Comparison of ENCODE assay signal across 19 mouse cellular contexts in the genomic region with DNA sequence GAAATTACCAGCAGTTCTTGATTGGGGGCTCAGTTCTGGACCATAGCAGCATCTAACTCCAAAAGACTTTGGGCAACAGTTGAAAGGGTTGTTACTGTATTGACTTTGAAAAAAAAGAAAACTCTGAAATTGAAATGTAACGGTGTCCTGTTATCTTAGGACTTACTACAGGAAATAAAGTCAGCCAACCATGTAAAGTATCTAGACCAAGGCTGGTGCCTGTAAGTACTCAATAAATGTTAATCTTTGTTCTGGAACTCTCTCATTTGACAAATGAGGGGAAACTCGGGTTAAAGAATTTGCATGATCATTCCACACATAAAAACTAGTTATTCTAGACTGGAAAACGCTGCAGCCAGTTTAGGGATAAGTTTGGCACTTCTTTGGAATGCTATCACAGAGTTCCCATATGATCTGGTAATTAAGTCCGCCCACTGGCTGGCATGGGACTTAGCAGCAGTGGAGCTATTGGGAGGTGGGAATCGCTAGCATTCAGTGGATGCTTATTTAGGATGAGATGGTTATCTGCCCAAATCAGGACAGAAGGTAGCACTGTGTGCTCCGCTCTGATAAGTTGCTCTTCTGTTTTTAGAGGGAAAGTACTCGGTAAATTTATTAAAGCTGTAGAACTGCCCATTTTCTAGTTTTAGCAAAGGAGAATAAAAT. TPM values are rescaled to one million over a fixed set of nuclear protein-coding genes. Genes with fewer than 3 reads are reported as not detected.
A peak's percentile ranks its signal among the peaks of the same experiment; 100 is the strongest.
DNase-seq lines count a peak whose midpoint lies in the region; ATAC-seq and TF ChIP-seq lines count a peak whose summit lies in the region.
"Had no signal": no experiment of that assay in that cellular context is flagged by ENCODE, and none has a peak within 500 bp of the region (broad histone marks: within the 10 kb centered on the region; RNA-seq: fewer than 3 reads in every experiment).

No protein-coding gene starts in this region.

- TF ChIP-seq POLR2A in MEL (IDR thresholded peaks at IDR 0.05; ENCODE audit: control insufficient read depth in 1 of 2, insufficient read depth in 1 of 2, low read depth in 1 of 2, low read length in 2 of 2, poor library complexity in 1 of 2) = no peak

- no peak for TF ChIP-seq RAD21 in MEL (IDR thresholded peaks at IDR 0.05; ENCODE audit: low read depth, low read length)

- 79% methylated on average over 7 of the region's 7 CpGs for WGBS in limb, embryonic 10.5 days

- in situ Hi-C loops in Patski (cut with MboI; ENCODE audit: low pct_unique_long_range_greater_than_20kb) = loop anchor here (10.0 kb wide), 1 partner anchor 175 kb away; no protein-coding TSS in a partner anchor

- H3K27me3 ChIP-seq in MEL (ENCODE audit: control insufficient read depth in 1 of 2, insufficient read depth in 2 of 2, low read length in 2 of 2) (no peaks in the 10 kb centered on the region), Patski (no peaks in the 10 kb centered on the region)
- no peaks in the 10 kb centered on the region for H3K27me3 ChIP-seq in limb, embryonic 10.5 days (ENCODE audit: low read depth, poor library complexity, severe bottlenecking)
- H3K27me3 ChIP-seq: heart, embryonic 13.5 days; megakaryocyte, embryonic 14.5 days had no signal

- DNase-seq in layer of hippocampus, adult 11-12 months (ENCODE audit: low spot score) = peak; percentile 23
- no peak for DNase-seq in layer of hippocampus, postnatal 25 days (ENCODE audit: extremely low spot score in 1 of 2, low spot score in 1 of 2)
- DNase-seq in MEL (ENCODE audit: low read depth, low spot score) = peak; percentile 75
- DNase-seq in Patski (ENCODE audit: low read depth, low spot score) = no peak
- DNase-seq in right cerebral cortex, postnatal 10 days (ENCODE audit: low spot score in 2 of 2) = peak; percentile 52 to 64
- DNase-seq in limb, embryonic 10.5 days (ENCODE audit: low spot score) = no peak
- no peak for DNase-seq in spleen, postnatal 14 days (ENCODE audit: low spot score in 2 of 2)
- DNase-seq: cerebellum, adult 11-12 months; cerebellum, postnatal 25 days; heart, postnatal 36 days; kidney, adult 11 months; kidney, postnatal 25 days; liver; liver, postnatal 0 days; lung, postnatal 14 days; thymus, postnatal 36 days had no signal

- H3K36me3 ChIP-seq in MEL (ENCODE audit: control insufficient read depth in 1 of 2, insufficient read depth in 2 of 2, low read length in 2 of 2) = peaks cover 0 to 31% of the 10 kb centered on the region in 2 experiments; a peak in 2 of 4 replicates
- H3K36me3 ChIP-seq in limb, embryonic 10.5 days = no peaks in the 10 kb centered on the region
- H3K36me3 ChIP-seq: heart, embryonic 13.5 days had no signal

- peak; percentile 40 for ATAC-seq in Patski
- ATAC-seq: hindbrain, postnatal 0 days; liver, postnatal 0 days had no signal

- H3K4me3 ChIP-seq in MEL (ENCODE audit: control insufficient read depth in 1 of 2, insufficient read depth in 1 of 2, low read depth in 2 of 2, low read length in 2 of 2) = peak overlapping the region; percentile 14 to 30
- H3K4me3 ChIP-seq in limb, embryonic 10.5 days = no peak overlapping the region
- H3K4me3 ChIP-seq: heart, embryonic 13.5 days; megakaryocyte, embryonic 14.5 days had no signal

- no peak for TF ChIP-seq CTCF in MEL (IDR thresholded peaks at IDR 0.05 in 2 of 3, conservative IDR thresholded peaks at IDR 0.05 in 1 of 3; ENCODE audit: control insufficient read depth in 1 of 3, insufficient read depth in 1 of 3, low read depth in 2 of 3, low read length in 3 of 3, poor library complexity in 1 of 3, severe bottlenecking in 1 of 3)
- TF ChIP-seq CTCF in Patski (IDR thresholded peaks at IDR 0.05) = no peak

- POLR2A ChIA-PET in Patski (lab: Charles Lee) = no interaction called here

- peaks cover 7 to 36% of the 10 kb centered on the region in 2 experiments for H3K4me1 ChIP-seq in MEL (ENCODE audit: control insufficient read depth in 1 of 2, insufficient read depth in 2 of 2, low read length in 2 of 2)
- no peaks in the 10 kb centered on the region for H3K4me1 ChIP-seq in limb, embryonic 10.5 days

- no peaks in the 10 kb centered on the region for H3K9me3 ChIP-seq in MEL (replicated peaks; ENCODE audit: insufficient read depth, low read length)
- no peaks in the 10 kb centered on the region for H3K9me3 ChIP-seq in limb, embryonic 10.5 days (replicated peaks)
- H3K9me3 ChIP-seq: heart, embryonic 13.5 days had no signal

- CTCF ChIA-PET in Patski (lab: Charles Lee) = interaction anchor here (1.0 to 2.6 kb wide), 5 partner anchors 8 to 30 kb away, joined by 3 to 10 read pairs (median 4); no protein-coding TSS in a partner anchor

- H3K79me2 ChIP-seq in MEL (ENCODE audit: control insufficient read depth, insufficient read depth, low read length, poor library complexity) = no peaks in the 10 kb centered on the region

- H3K9ac ChIP-seq in MEL (ENCODE audit: control insufficient read depth, low read depth, low read length, poor library complexity, severe bottlenecking) = peak overlapping the region; percentile 45
- H3K9ac ChIP-seq: heart, embryonic 13.5 days; liver, postnatal 0 days had no signal

- TF ChIP-seq EP300 in MEL (IDR thresholded peaks at IDR 0.05; ENCODE audit: low read depth in 1 of 2, low read length in 2 of 2) = peak; percentile 87 to 89

- H3K27ac ChIP-seq in MEL (ENCODE audit: control insufficient read depth, low read depth, low read length) = peak overlapping the region; percentile 95
- H3K27ac ChIP-seq in limb, embryonic 10.5 days = no peak overlapping the region
- H3K27ac ChIP-seq: heart, embryonic 13.5 days; hindbrain, postnatal 0 days had no signal

TF ChIP-seq in MEL, 35 proteins besides CTCF, POLR2A, EP300 and RAD21 (continues in another document):
- TF ChIP-seq ELF1 (IDR thresholded peaks at IDR 0.05; ENCODE audit: low read depth, low read length) = no peak
- no peak for TF ChIP-seq SMC3 (IDR thresholded peaks at IDR 0.05; ENCODE audit: low read depth, low read length)
- no peak for TF ChIP-seq HCFC1 (IDR thresholded peaks at IDR 0.05; ENCODE audit: low read depth, low read length)
- no peak for TF ChIP-seq CHD1 (IDR thresholded peaks at IDR 0.05; ENCODE audit: low read depth, low read length)
- no peak for TF ChIP-seq BHLHE40 (IDR thresholded peaks at IDR 0.05; ENCODE audit: borderline replicate concordance, low read depth, low read length)
- TF ChIP-seq SIN3A (IDR thresholded peaks at IDR 0.05; ENCODE audit: low read length) = peak; percentile 85
- TF ChIP-seq ZKSCAN1 (IDR thresholded peaks at IDR 0.05; ENCODE audit: low read depth, low read length) = no peak
- peak; percentile 71 for TF ChIP-seq ETS1 (IDR thresholded peaks at IDR 0.05; ENCODE audit: low read depth, low read length)
- TF ChIP-seq USF1 (IDR thresholded peaks at IDR 0.05; ENCODE audit: low read depth, low read length) = no peak
- no peak for TF ChIP-seq JUND (IDR thresholded peaks at IDR 0.05; ENCODE audit: low read depth, low read length)
- TF ChIP-seq NELFE (IDR thresholded peaks at IDR 0.05; ENCODE audit: low read depth, low read length) = no peak
- TF ChIP-seq TAL1 (IDR thresholded peaks at IDR 0.05; ENCODE audit: low read length) = 0 out of 2 replicates have a peak, but pooled peaks have one; percentile 15
- TF ChIP-seq MAZ (IDR thresholded peaks at IDR 0.05; ENCODE audit: low read depth, low read length) = no peak
- no peak for TF ChIP-seq ZC3H11A (IDR thresholded peaks at IDR 0.05; ENCODE audit: low read depth, low read length)
- TF ChIP-seq UBTF (IDR thresholded peaks at IDR 0.05; ENCODE audit: borderline replicate concordance, insufficient read depth, low read depth, low read length) = no peak
- TF ChIP-seq TBP (IDR thresholded peaks at IDR 0.05; ENCODE audit: low read depth, low read length) = peak; percentile 9; the same call in 1 of the 2 replicates
- TF ChIP-seq TCF12 (IDR thresholded peaks at IDR 0.05; ENCODE audit: low read depth, low read length) = peak; percentile 59
- no peak for TF ChIP-seq MAFK (IDR thresholded peaks at IDR 0.05; ENCODE audit: borderline replicate concordance, low read depth, low read length)
- no peak for TF ChIP-seq POLR2AphosphoS2 (IDR thresholded peaks at IDR 0.05; ENCODE audit: low read length)
- peak; percentile 85 for TF ChIP-seq GATA1 (IDR thresholded peaks at IDR 0.05; ENCODE audit: low read depth, low read length)
- no peak for TF ChIP-seq MYC (IDR thresholded peaks at IDR 0.05; ENCODE audit: low read depth, low read length)
- TF ChIP-seq NRF1 (IDR thresholded peaks at IDR 0.05; ENCODE audit: insufficient read depth, low read depth, low read length, poor library complexity, severe bottlenecking) = no peak
- TF ChIP-seq E2F4 (IDR thresholded peaks at IDR 0.05; ENCODE audit: borderline replicate concordance, low read depth, low read length) = no peak
- TF ChIP-seq GABPA (IDR thresholded peaks at IDR 0.05; ENCODE audit: low read depth, low read length) = no peak
- no peak for TF ChIP-seq USF2 (IDR thresholded peaks at IDR 0.05; ENCODE audit: borderline replicate concordance in 1 of 2, insufficient read depth in 1 of 2, low read depth in 1 of 2, low read length in 2 of 2)
- no peak for TF ChIP-seq CHD2 (IDR thresholded peaks at IDR 0.05; ENCODE audit: low read length)
- TF ChIP-seq MAX (IDR thresholded peaks at IDR 0.05; ENCODE audit: low read length) = no peak
- TF ChIP-seq ZNF384 (IDR thresholded peaks at IDR 0.05; ENCODE audit: low read depth, low read length) = peak; percentile 93

RNA-seq across cellular contexts. Expression of a gene that starts 17.1 kb away (rescaled TPM):
- total RNA-seq in layer of hippocampus, postnatal 25 days (2021) = 1 to 10 TPM; 1.1 to 1.3 TPM
- 0.69 and 1.7 TPM in 2 replicates for total RNA-seq in MEL (2012; rRNA removed)
- polyA plus RNA-seq in MEL (2012; ENCODE audit: insufficient read depth in 1 of 2, insufficient read length in 2 of 2, low read depth in 1 of 2, low replicate concordance in 2 of 2, missing spikeins in 1 of 2) (1 to 10 TPM in 1 of 2 experiments, not detected in 1; 4.9 TPM), Patski (2021) (5.9 TPM)
- 1.4 and 1.7 TPM in 2 replicates for polyA plus RNA-seq in limb, embryonic 10.5 days (2016; fragmentation: Nextera tagmentation; extraction: Ambion mirVana)
- total RNA-seq: heart, postnatal 36 days; hindbrain, postnatal 0 days had no signal

RNA-seq across cellular contexts. Expression of a gene that starts 17.5 kb away (rescaled TPM):
- 10 to 100 TPM; 49.1 to 50.3 TPM for total RNA-seq in layer of hippocampus, postnatal 25 days (2021)
- 132 and 140 TPM in 2 replicates for total RNA-seq in MEL (2012; rRNA removed)
- polyA plus RNA-seq in MEL (2012; ENCODE audit: insufficient read depth in 1 of 2, insufficient read length in 2 of 2, low read depth in 1 of 2, low replicate concordance in 2 of 2, missing spikeins in 1 of 2) (100 to 1,000 TPM; 181 to 192 TPM), Patski (2021) (115 TPM)
- 45.6 and 50.3 TPM in 2 replicates for polyA plus RNA-seq in limb, embryonic 10.5 days (2016; fragmentation: Nextera tagmentation; extraction: Ambion mirVana)

RNA-seq across cellular contexts. Expression of a gene that starts 32.4 kb away (rescaled TPM):
- total RNA-seq in layer of hippocampus, postnatal 25 days (2021) = 10 to 100 TPM; 41.3 to 43.3 TPM
- total RNA-seq in MEL (2012; rRNA removed) = 32.1 and 33.4 TPM in 2 replicates
- polyA plus RNA-seq in MEL (2012; ENCODE audit: insufficient read depth in 1 of 2, insufficient read length in 2 of 2, low read depth in 1 of 2, low replicate concordance in 2 of 2, missing spikeins in 1 of 2) (10 to 100 TPM in 1 of 2 experiments, not detected in 1; 30.2 TPM), Patski (2021) (44.5 TPM)
- polyA plus RNA-seq in limb, embryonic 10.5 days (2016; fragmentation: Nextera tagmentation; extraction: Ambion mirVana) = 81.0 and 87.6 TPM in 2 replicates

Comparison
In these comparisons a context has a peak if more than half of its experiments do, and no peak if none do; other contexts are left out.
1. DNase-seq: peak in layer of hippocampus, adult 11-12 months (single experiment), MEL (single experiment) and right cerebral cortex, postnatal 10 days (2 of 2); none in layer of hippocampus, postnatal 25 days (0 of 2), Patski (single experiment), limb, embryonic 10.5 days (single experiment) and spleen, postnatal 14 days (0 of 2).